Mouse (Mus musculus) hematopoietic multipotent progenitor cell, adult 10-12 weeks (in vitro differentiated cells): Measurements from ENCODE around the gene 2310079G19Rik. TPM values are rescaled to one million over a fixed set of nuclear protein-coding genes. Genes with fewer than 3 reads are reported as not detected.

ENCODE experiments used
- polyA plus RNA-seq: library from polyadenylated mRNA; stranded (reverse); fragments of >175 nt; gene quantifications from 2 replicates; pipeline ENCODE4 v1.2.3, GENCODE M21; 2012; ENCODE audit warnings: low replicate concordance

2310079G19Rik gene
- polyA plus RNA-seq, result not detected in 2 replicates

DNA sequence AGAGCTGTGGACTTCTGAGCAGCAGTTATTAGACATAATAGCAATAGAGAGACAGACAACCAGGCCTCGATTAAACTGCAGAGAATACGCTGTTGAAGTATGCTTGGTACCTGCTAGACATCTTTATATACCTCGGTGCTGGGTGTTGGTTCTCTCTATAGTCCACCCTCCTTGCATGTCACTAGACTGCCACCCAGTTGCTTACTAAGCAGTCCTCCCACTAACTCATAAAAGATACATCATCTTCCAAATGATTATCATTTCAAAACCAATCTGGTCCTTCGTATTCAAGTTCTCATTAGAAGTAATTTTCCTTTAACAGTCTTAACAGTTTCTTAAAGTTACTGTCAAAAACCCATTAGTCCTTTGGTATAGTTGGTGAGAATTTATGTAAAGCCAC, at the start of gene 2310079G19Rik:
2310079G19Rik (minus strand) TSS at position 101 of the 400 bp plus-strand sequence.

DNA sequence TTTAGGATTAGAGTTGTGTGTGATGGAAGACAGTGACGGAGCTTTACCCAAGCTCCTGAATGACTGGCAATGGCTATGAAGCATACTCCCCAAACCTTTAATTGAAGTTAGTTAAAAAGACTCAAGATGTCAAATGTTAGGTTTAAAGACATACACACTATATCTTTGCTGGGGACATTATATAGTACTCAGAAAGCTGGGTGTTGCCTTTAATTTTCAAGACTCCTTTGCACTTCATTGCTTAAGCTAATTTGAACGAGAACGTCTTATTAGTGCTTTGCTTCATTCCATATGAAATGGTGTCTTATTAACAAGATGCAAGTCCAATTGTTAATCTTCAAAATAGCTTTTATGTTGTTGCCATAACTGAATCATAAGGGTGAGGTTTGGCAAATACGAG, 44.1 kb upstream of the 2310079G19Rik start, which contains the start of gene Krtap27-1:
Krtap27-1 (minus strand) TSS at position 101 of the 400 bp plus-strand sequence.

DNA sequence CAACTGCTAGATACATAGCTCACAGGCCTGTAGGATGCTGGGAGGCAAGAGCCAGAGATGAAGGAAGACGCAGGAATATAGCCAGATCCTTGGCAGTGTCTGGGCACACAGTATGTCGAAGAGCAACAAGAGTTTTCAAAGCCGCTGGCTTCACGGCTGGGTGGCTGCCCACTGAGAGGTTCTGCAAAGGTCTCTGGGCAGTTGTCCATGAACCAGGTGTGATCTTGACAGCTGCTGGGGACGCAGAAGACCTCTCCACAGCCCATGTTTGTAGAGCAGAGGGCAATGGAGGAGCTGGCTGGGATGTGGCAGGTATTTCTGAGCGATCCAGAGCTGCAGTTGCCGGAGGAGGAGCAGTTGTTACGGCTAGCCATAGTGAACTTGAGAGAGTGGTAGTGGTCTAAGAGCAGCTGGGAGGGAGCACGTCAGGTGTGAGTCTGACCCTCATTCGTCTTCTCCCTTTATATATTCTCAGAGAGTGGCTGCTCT, 19.9 kb upstream of the 2310079G19Rik start, which contains the start of gene Krtap26-1:
Krtap26-1 (minus strand) TSS at position 439 of the 489 bp plus-strand sequence.

DNA sequence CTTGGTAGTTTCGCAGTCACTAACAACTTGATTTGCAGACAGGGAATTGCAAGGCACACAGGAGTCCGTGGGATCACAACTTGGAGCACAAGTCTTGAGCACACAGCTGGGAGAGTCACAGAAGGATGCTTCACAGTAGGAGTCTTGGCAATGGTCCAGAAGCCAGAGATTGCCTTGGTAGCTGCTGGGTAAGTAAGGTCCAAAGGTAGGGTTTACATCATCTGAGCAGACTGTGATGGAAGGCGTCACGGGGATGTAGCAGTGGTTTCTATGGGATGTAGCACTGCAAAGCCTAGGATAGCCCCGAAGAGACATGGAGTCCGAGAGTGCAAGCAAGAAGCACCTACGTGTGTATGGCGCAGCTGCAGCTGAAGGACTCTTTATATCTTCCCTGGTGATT, 15.5 kb downstream of the 2310079G19Rik start, which contains the start of gene Krtap24-1:
Krtap24-1 (minus strand) TSS at position 358 of the 400 bp plus-strand sequence.

Other genes starting within 250 kb of the 2310079G19Rik start
- not detected in 2 replicates for gene Cldn17, start 120.7 kb downstream of the 2310079G19Rik start, polyA plus RNA-seq
- not detected in 2 replicates for gene Cldn8, start 64.5 kb downstream of the 2310079G19Rik start, polyA plus RNA-seq
- gene Krtap24-1, start 15.4 kb downstream of the 2310079G19Rik start, polyA plus RNA-seq, result not detected in 2 replicates
- not detected in 2 replicates for gene Krtap26-1, start 20.1 kb upstream of the 2310079G19Rik start, polyA plus RNA-seq
- gene Krtap27-1, start 44.0 kb upstream of the 2310079G19Rik start, polyA plus RNA-seq, result not detected in 2 replicates
- gene 2310061N02Rik, start 80.3 kb upstream of the 2310079G19Rik start, polyA plus RNA-seq, result not detected in 2 replicates
- not detected in 2 replicates for gene Krtap13-1, start 101.2 kb upstream of the 2310079G19Rik start, polyA plus RNA-seq
- not detected in 2 replicates for gene Krtap13, start 124.0 kb upstream of the 2310079G19Rik start, polyA plus RNA-seq
- gene 2310034C09Rik, start 131.2 kb upstream of the 2310079G19Rik start, polyA plus RNA-seq, result not detected in 2 replicates
- not detected in 2 replicates for gene 2310057N15Rik, start 146.5 kb upstream of the 2310079G19Rik start, polyA plus RNA-seq
- not detected in 2 replicates for gene Gm5965, start 150.2 kb upstream of the 2310079G19Rik start, polyA plus RNA-seq
- not detected in 2 replicates for gene Gm20741, start 184.6 kb upstream of the 2310079G19Rik start, polyA plus RNA-seq
- gene Krtap15, start 192.5 kb upstream of the 2310079G19Rik start, polyA plus RNA-seq, result not detected in 2 replicates
- gene Krtap14, start 198.5 kb upstream of the 2310079G19Rik start, polyA plus RNA-seq, result not detected in 2 replicates
- not detected in 2 replicates for gene Krtap19-1, start 241.7 kb upstream of the 2310079G19Rik start, polyA plus RNA-seq
- gene Krtap19-2, start 246.6 kb upstream of the 2310079G19Rik start, polyA plus RNA-seq, result not detected in 2 replicates